Mouse (Mus musculus): ENCODE results near the gene N4bp2. TPM values are rescaled to one million over a fixed set of nuclear protein-coding genes. Genes with fewer than 3 reads are reported as not detected.

N4bp2 gene
- polyA plus RNA-seq, 1 experiment from 2014 or later = 43.4 TPM

GRCm38 (mm10) chr5:65847656-65848055 lies 84.3 kb downstream of the N4bp2 start:
- Histone ChIP-seq H3K4me3 (ENCODE audit: low read depth, low read length) (no peak overlapping the region), H3K4me1 (replicated peaks; ENCODE audit: control insufficient read depth, insufficient read depth, low read length) (0 out of 2 replicates have a peak, but pooled peaks cover 3% of the 10 kb centered on the region), H3K9ac (ENCODE audit: low read length) (no peak overlapping the region), H3K9me3 (ENCODE audit: control insufficient read depth, low read length) (no peaks in the 10 kb centered on the region), H3K27ac (ENCODE audit: low read depth) (no peak overlapping the region), H3K4me2 (ENCODE audit: low read length) (no peak overlapping the region), H3K36me3 (ENCODE audit: control insufficient read depth, insufficient read depth, low read length) (no peaks in the 10 kb centered on the region), H3K27me3 (replicated peaks; ENCODE audit: control insufficient read depth, insufficient read depth, low read length) (no peaks in the 10 kb centered on the region)
- 88% methylated on average over 7 of the region's 7 CpGs for WGBS
- ATAC-seq (replicated peaks; ENCODE audit: low FRiP score, low TSS enrichment, low read depth) = no peak
- DNase-seq (ENCODE audit: low spot score) = no peak

DNA sequence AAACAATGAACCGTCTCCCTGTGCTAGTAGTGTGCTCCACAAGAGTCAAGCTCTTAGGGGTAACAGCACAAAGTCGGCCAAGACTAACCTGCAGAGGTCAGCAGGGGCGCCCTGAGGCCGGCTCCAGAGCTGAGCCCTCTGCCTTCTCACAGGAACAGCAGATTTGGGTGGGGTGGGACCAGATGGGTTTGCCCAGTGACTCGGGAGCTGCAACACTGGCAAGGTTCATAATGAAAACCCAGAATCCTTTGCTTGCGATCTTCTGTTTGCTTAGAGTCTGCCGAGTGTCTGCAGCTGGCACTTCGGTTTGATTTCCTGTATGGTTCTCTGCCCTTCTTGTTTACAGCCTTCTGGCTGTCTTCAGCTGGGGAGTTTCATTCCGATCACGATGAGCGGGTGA lies 87.4 kb downstream of the N4bp2 start:
- no peaks in the 10 kb centered on the region for H3K9me3 ChIP-seq (ENCODE audit: control insufficient read depth, low read length)
- 41% methylated on average over 11 of the region's 11 CpGs for WGBS
- no peak for DNase-seq (ENCODE audit: low spot score)

GRCm38 (mm10) chr5:65854786-65855191 lies 91.5 kb downstream of the N4bp2 start:
- 72% methylated on average over 8 of the region's 8 CpGs for WGBS
- Histone ChIP-seq H3K27ac (ENCODE audit: low read depth) (no peak overlapping the region), H3K9ac (ENCODE audit: low read length) (no peak overlapping the region), H3K36me3 (ENCODE audit: control insufficient read depth, insufficient read depth, low read length) (no peaks in the 10 kb centered on the region), H3K9me3 (ENCODE audit: control insufficient read depth, low read length) (no peaks in the 10 kb centered on the region), H3K4me2 (ENCODE audit: low read length) (no peak overlapping the region), H3K4me3 (ENCODE audit: low read depth, low read length) (no peak overlapping the region), H3K27me3 (replicated peaks; ENCODE audit: control insufficient read depth, insufficient read depth, low read length) (no peaks in the 10 kb centered on the region), H3K4me1 (replicated peaks; ENCODE audit: control insufficient read depth, insufficient read depth, low read length) (0 out of 2 replicates have a peak, but pooled peaks cover 8% of the 10 kb centered on the region)
- ATAC-seq (replicated peaks; ENCODE audit: low FRiP score, low TSS enrichment, low read depth) (no peak), DNase-seq (ENCODE audit: low spot score) (no peak)

More for the DNA sequence above, 87.4 kb downstream of the N4bp2 start:
- H3K9ac ChIP-seq (ENCODE audit: low read length) = no peak overlapping the region
- no peak overlapping the region for H3K27ac ChIP-seq (ENCODE audit: low read depth)
- no peaks in the 10 kb centered on the region for H3K27me3 ChIP-seq (replicated peaks; ENCODE audit: control insufficient read depth, insufficient read depth, low read length)
- 0 out of 2 replicates have a peak, but pooled peaks cover 3% of the 10 kb centered on the region for H3K4me1 ChIP-seq (replicated peaks; ENCODE audit: control insufficient read depth, insufficient read depth, low read length)
- no peak overlapping the region for H3K4me3 ChIP-seq (ENCODE audit: low read depth, low read length)
- no peaks in the 10 kb centered on the region for H3K36me3 ChIP-seq (ENCODE audit: control insufficient read depth, insufficient read depth, low read length)
- H3K4me2 ChIP-seq (ENCODE audit: low read length) = no peak overlapping the region; the same call in 1 of the 2 replicates
- no peak for ATAC-seq (replicated peaks; ENCODE audit: low FRiP score, low TSS enrichment, low read depth)

DNA sequence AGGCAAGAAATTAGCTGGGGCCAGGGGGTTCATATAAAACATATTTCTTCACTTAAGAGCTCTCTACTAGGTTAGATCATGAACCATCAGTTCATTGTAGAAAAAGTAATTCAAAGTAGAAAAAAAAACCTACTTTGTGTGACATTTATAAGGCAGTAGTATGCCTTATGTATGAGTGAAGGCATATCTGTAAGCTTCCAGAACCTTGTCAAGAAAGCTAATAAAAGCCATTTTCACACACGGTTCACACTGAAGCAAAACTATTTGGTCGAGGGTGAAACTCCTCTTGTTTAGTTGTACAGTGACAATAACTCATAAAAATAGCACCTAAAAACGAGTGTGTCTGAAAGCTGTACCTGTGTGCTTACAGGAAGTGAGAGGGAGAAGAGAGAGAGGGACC lies 92.2 kb downstream of the N4bp2 start:
- H3K9ac ChIP-seq (ENCODE audit: low read length) = no peak overlapping the region
- H3K27me3 ChIP-seq (replicated peaks; ENCODE audit: control insufficient read depth, insufficient read depth, low read length) = no peaks in the 10 kb centered on the region
- H3K9me3 ChIP-seq (ENCODE audit: control insufficient read depth, low read length) = no peaks in the 10 kb centered on the region
- H3K4me2 ChIP-seq (ENCODE audit: low read length) = no peak overlapping the region
- H3K27ac ChIP-seq (ENCODE audit: low read depth) = no peak overlapping the region
- DNase-seq (ENCODE audit: low spot score) (no peak), ATAC-seq (replicated peaks; ENCODE audit: low FRiP score, low TSS enrichment, low read depth) (no peak)
- no peak overlapping the region for H3K4me3 ChIP-seq (ENCODE audit: low read depth, low read length)
- 0 out of 2 replicates have a peak, but pooled peaks cover 8% of the 10 kb centered on the region for H3K4me1 ChIP-seq (replicated peaks; ENCODE audit: control insufficient read depth, insufficient read depth, low read length)
- 43% methylated on average over 3 of the region's 3 CpGs for WGBS
- no peaks in the 10 kb centered on the region for H3K36me3 ChIP-seq (ENCODE audit: control insufficient read depth, insufficient read depth, low read length)

GRCm38 (mm10) chr5:65856591-65857411 lies 93.5 kb downstream of the N4bp2 start:
- Histone ChIP-seq H3K9ac (ENCODE audit: low read length) (no peak overlapping the region), H3K4me2 (ENCODE audit: low read length) (no peak overlapping the region), H3K27ac (ENCODE audit: low read depth) (no peak overlapping the region), H3K27me3 (replicated peaks; ENCODE audit: control insufficient read depth, insufficient read depth, low read length) (no peaks in the 10 kb centered on the region), H3K9me3 (ENCODE audit: control insufficient read depth, low read length) (no peaks in the 10 kb centered on the region), H3K36me3 (ENCODE audit: control insufficient read depth, insufficient read depth, low read length) (no peaks in the 10 kb centered on the region), H3K4me3 (ENCODE audit: low read depth, low read length) (no peak overlapping the region), H3K4me1 (replicated peaks; ENCODE audit: control insufficient read depth, insufficient read depth, low read length) (0 out of 2 replicates have a peak, but pooled peaks cover 5% of the 10 kb centered on the region)
- DNase-seq (ENCODE audit: low spot score) (no peak), ATAC-seq (replicated peaks; ENCODE audit: low FRiP score, low TSS enrichment, low read depth) (no peak)
- WGBS = 81% methylated on average over 17 of the region's 17 CpGs

GRCm38 (mm10) chr5:65857935-65858334 lies 94.6 kb downstream of the N4bp2 start:
- 62% methylated on average over 12 of the region's 12 CpGs for WGBS
- H3K4me1 ChIP-seq (replicated peaks; ENCODE audit: control insufficient read depth, insufficient read depth, low read length) = 0 out of 2 replicates have a peak, but pooled peaks cover 5% of the 10 kb centered on the region
- no peaks in the 10 kb centered on the region for H3K27me3 ChIP-seq (replicated peaks; ENCODE audit: control insufficient read depth, insufficient read depth, low read length)
- H3K27ac ChIP-seq (ENCODE audit: low read depth) = no peak overlapping the region
- no peaks in the 10 kb centered on the region for H3K9me3 ChIP-seq (ENCODE audit: control insufficient read depth, low read length)
- ATAC-seq (replicated peaks; ENCODE audit: low FRiP score, low TSS enrichment, low read depth) = no peak
- no peak overlapping the region for H3K4me2 ChIP-seq (ENCODE audit: low read length)
- H3K9ac ChIP-seq (ENCODE audit: low read length) = no peak overlapping the region
- H3K36me3 ChIP-seq (ENCODE audit: control insufficient read depth, insufficient read depth, low read length) = no peaks in the 10 kb centered on the region
- H3K4me3 ChIP-seq (ENCODE audit: low read depth, low read length) = no peak overlapping the region
- DNase-seq (ENCODE audit: low spot score) = no peak

- no peak for ATAC-seq (replicated peaks; ENCODE audit: low FRiP score, low TSS enrichment, low read depth)
Measured at GRCm38 (mm10) chr5:65858355-65858754, 95.0 kb downstream of the N4bp2 start.

DNA sequence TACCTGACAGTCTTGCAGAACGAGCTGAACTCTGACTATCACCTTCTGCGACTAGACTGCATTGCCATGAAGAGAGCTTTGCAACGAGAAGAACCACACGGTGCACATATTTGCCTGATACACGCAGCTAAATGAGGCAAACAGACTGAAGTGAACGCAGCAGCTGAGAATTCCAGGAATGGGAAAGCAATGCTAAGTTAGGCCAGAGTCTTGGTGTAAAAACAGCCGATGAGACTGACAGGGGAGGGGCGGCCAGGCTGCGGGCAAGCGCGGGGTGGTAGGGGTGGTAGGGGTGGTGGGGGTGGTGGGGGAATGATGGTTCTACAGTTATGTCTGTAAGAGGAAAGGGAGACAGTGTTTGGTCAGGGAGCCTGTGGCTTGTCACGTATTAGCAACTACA lies 95.6 kb downstream of the N4bp2 start:
- WGBS = 39% methylated on average over 12 of the region's 12 CpGs
- DNase-seq (ENCODE audit: low spot score) = no peak
- 0 out of 2 replicates have a peak, but pooled peaks have one; percentile 32 for ATAC-seq (replicated peaks; ENCODE audit: low FRiP score, low TSS enrichment, low read depth)
- no peaks in the 10 kb centered on the region for H3K36me3 ChIP-seq (ENCODE audit: control insufficient read depth, insufficient read depth, low read length)
- no peaks in the 10 kb centered on the region for H3K27me3 ChIP-seq (replicated peaks; ENCODE audit: control insufficient read depth, insufficient read depth, low read length)
- no peak overlapping the region for H3K4me2 ChIP-seq (ENCODE audit: low read length)
- no peaks in the 10 kb centered on the region for H3K9me3 ChIP-seq (ENCODE audit: control insufficient read depth, low read length)
- H3K4me3 ChIP-seq (ENCODE audit: low read depth, low read length) = no peak overlapping the region
- H3K9ac ChIP-seq (ENCODE audit: low read length) = no peak overlapping the region
- 0 out of 2 replicates have a peak, but pooled peaks cover 5% of the 10 kb centered on the region for H3K4me1 ChIP-seq (replicated peaks; ENCODE audit: control insufficient read depth, insufficient read depth, low read length)
- no peak overlapping the region for H3K27ac ChIP-seq (ENCODE audit: low read depth)

More at GRCm38 (mm10) chr5:65858355-65858754, 95.0 kb downstream of the N4bp2 start:
- Histone ChIP-seq H3K4me2 (ENCODE audit: low read length) (no peak overlapping the region), H3K27me3 (replicated peaks; ENCODE audit: control insufficient read depth, insufficient read depth, low read length) (no peaks in the 10 kb centered on the region), H3K9ac (ENCODE audit: low read length) (no peak overlapping the region), H3K4me1 (replicated peaks; ENCODE audit: control insufficient read depth, insufficient read depth, low read length) (0 out of 2 replicates have a peak, but pooled peaks cover 5% of the 10 kb centered on the region), H3K36me3 (ENCODE audit: control insufficient read depth, insufficient read depth, low read length) (no peaks in the 10 kb centered on the region), H3K27ac (ENCODE audit: low read depth) (no peak overlapping the region), H3K4me3 (ENCODE audit: low read depth, low read length) (no peak overlapping the region), H3K9me3 (ENCODE audit: control insufficient read depth, low read length) (no peaks in the 10 kb centered on the region)
- no peak for DNase-seq (ENCODE audit: low spot score)
- WGBS = 83% methylated on average over 4 of the region's 6 CpGs

All from intestine, embryonic 14.5 days (tissue).